ENCODE assay signal across 17 mouse cellular contexts in the genomic region with DNA sequence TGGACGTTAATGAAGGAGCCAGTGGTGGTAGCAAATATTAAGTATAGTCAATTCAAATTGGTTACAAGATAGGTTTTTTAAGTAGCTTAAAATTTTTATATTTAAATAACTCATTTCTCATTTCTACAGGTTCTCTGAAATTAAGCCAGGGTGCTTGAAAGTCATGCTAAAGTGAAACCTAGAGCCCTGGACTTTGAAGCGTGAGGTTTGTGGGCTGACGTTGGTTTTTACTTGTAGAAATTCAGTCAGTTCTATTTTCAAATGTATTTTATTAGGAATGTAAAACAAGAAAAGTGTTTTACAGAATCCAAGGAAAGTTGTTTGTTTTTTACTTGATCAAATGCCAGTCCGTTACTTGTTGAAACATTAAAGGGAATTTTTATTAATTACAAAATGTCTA.
"Had no signal": no experiment of that assay in that cellular context is flagged by ENCODE, and none has a peak within 500 bp of the region (broad histone marks: within the 10 kb centered on the region; RNA-seq: fewer than 3 reads in every experiment).

No protein-coding gene starts in this region.

- H3K4me2 ChIP-seq: liver, embryonic 15.5 days; lung, embryonic 15.5 days; midbrain, embryonic 12.5 days; neural tube, embryonic 13.5 days; neural tube, embryonic 15.5 days; stomach, embryonic 15.5 days had no signal

- ATAC-seq: liver, postnatal 0 days; lung, postnatal 0 days had no signal

- DNase-seq: liver, postnatal 0 days; lung, adult 2 months; lung, postnatal 14 days; lung, postnatal 36 days; midbrain, embryonic 14.5 days; retina, postnatal 1 day; right cerebral cortex, postnatal 14 days; thymus, postnatal 4 days had no signal

- H3K4me1 ChIP-seq: liver, embryonic 15.5 days; lung, embryonic 15.5 days; midbrain, embryonic 10.5 days; midbrain, embryonic 12.5 days; neural tube, embryonic 13.5 days; neural tube, embryonic 15.5 days; stomach, embryonic 15.5 days had no signal

- H3K4me3 ChIP-seq: liver, embryonic 15.5 days; lung, embryonic 15.5 days; midbrain, embryonic 10.5 days; midbrain, embryonic 12.5 days; neural tube, embryonic 13.5 days; neural tube, embryonic 15.5 days; stomach, embryonic 15.5 days had no signal

- H3K27me3 ChIP-seq: liver, embryonic 15.5 days; lung, embryonic 15.5 days; midbrain, embryonic 12.5 days; neural tube, embryonic 13.5 days; neural tube, embryonic 15.5 days; stomach, embryonic 15.5 days had no signal

- H3K9me3 ChIP-seq: liver, embryonic 15.5 days; lung, embryonic 15.5 days; midbrain, embryonic 10.5 days; midbrain, embryonic 12.5 days; neural tube, embryonic 13.5 days; neural tube, embryonic 15.5 days; stomach, embryonic 15.5 days had no signal

- H3K27ac ChIP-seq: liver, embryonic 15.5 days; lung, embryonic 15.5 days; midbrain, embryonic 10.5 days; midbrain, embryonic 12.5 days; neural tube, embryonic 13.5 days; neural tube, embryonic 15.5 days; stomach, embryonic 15.5 days; stomach, postnatal 0 days had no signal

- H3K9ac ChIP-seq: liver, embryonic 15.5 days; liver, postnatal 0 days; lung, embryonic 15.5 days; midbrain, embryonic 12.5 days; neural tube, embryonic 13.5 days; neural tube, embryonic 15.5 days; stomach, embryonic 15.5 days had no signal
